Comparison of ENCODE assay signal across 8 mouse cellular contexts in genomic region chr17:8433121-8433977, GRCm38 (mm10). TPM values are rescaled to one million over a fixed set of nuclear protein-coding genes. Genes with fewer than 3 reads are reported as not detected.
DNase-seq lines count a peak whose midpoint lies in the region; ATAC-seq and TF ChIP-seq lines count a peak whose summit lies in the region.
"Had no signal": no experiment of that assay in that cellular context is flagged by ENCODE, and none has a peak within 500 bp of the region (broad histone marks: within the 10 kb centered on the region; RNA-seq: fewer than 3 reads in every experiment).

No protein-coding gene starts in this region.

- H3K4me3 ChIP-seq in left cerebral cortex, adult 2 months, result peak overlapping the region; percentile 1; the same call in 1 of the 2 replicates
- H3K4me3 ChIP-seq in forebrain, embryonic 11.5 days (ENCODE audit: low read depth, low read length), result peak overlapping the region; percentile 14; the same call in 1 of the 2 replicates
- H3K4me3 ChIP-seq in limb, embryonic 10.5 days, result peak overlapping the region; percentile 55
- H3K4me3 ChIP-seq in neural tube, embryonic 15.5 days (replicated peaks), result peak overlapping the region; percentile 27

- intact Hi-C loops in left cerebral cortex, adult 2 months (cut with DNase I), result no loop called here

- under 1% methylated on average over 52 of the region's 52 CpGs for WGBS in forebrain, embryonic 11.5 days
- WGBS in limb, embryonic 10.5 days, result under 1% methylated on average over 52 of the region's 52 CpGs
- WGBS in neural tube, embryonic 15.5 days, result under 1% methylated on average over 52 of the region's 52 CpGs

- no peak for TF ChIP-seq CTCF in left cerebral cortex, adult 2 months (IDR thresholded peaks at IDR 0.05)

- ATAC-seq in forebrain, embryonic 11.5 days (replicated peaks; ENCODE audit: low FRiP score), result no peak
- ATAC-seq in neural tube, embryonic 15.5 days (ENCODE audit: low FRiP score), result no peak
- no peak for ATAC-seq in megakaryocyte progenitor cell, adult 5-6 weeks (replicated peaks; ENCODE audit: poor library complexity)

- H3K27me3 ChIP-seq in forebrain, embryonic 11.5 days (ENCODE audit: control insufficient read depth, insufficient read depth, low read length), result peaks cover 99% of the 10 kb centered on the region
- peaks cover 100% of the 10 kb centered on the region for H3K27me3 ChIP-seq in limb, embryonic 10.5 days (ENCODE audit: low read depth, poor library complexity, severe bottlenecking)
- peaks cover 97% of the 10 kb centered on the region for H3K27me3 ChIP-seq in neural tube, embryonic 15.5 days (replicated peaks)

- H3K9ac ChIP-seq in forebrain, embryonic 11.5 days (ENCODE audit: low read length), result no peak overlapping the region
- no peak overlapping the region for H3K9ac ChIP-seq in neural tube, embryonic 15.5 days (replicated peaks)

- no peaks in the 10 kb centered on the region for H3K36me3 ChIP-seq in forebrain, embryonic 11.5 days (ENCODE audit: control insufficient read depth, insufficient read depth, low read length)
- H3K36me3 ChIP-seq in limb, embryonic 10.5 days, result no peaks in the 10 kb centered on the region
- no peaks in the 10 kb centered on the region for H3K36me3 ChIP-seq in neural tube, embryonic 15.5 days

- H3K27ac ChIP-seq in left cerebral cortex, adult 2 months, result no peak overlapping the region
- no peak overlapping the region for H3K27ac ChIP-seq in forebrain, embryonic 11.5 days (ENCODE audit: low read depth, low read length)
- H3K27ac ChIP-seq in limb, embryonic 10.5 days, result peak overlapping the region; percentile 71
- no peak overlapping the region for H3K27ac ChIP-seq in neural tube, embryonic 15.5 days (replicated peaks)

- DNase-seq in left cerebral cortex, adult 2 months (ENCODE audit: extremely low spot score in 1 of 2, low spot score in 2 of 2), result no peak
- DNase-seq in left cerebral cortex, adult 18-20 months (ENCODE audit: low spot score in 2 of 2), result no peak
- DNase-seq in forebrain, embryonic 11.5 days (ENCODE audit: low spot score), result peak; percentile 62
- peak; percentile 61 for DNase-seq in limb, embryonic 10.5 days (ENCODE audit: low spot score)
- DNase-seq in thymus, postnatal 10 days (ENCODE audit: low spot score in 2 of 2), result no peak
- DNase-seq: layer of hippocampus, adult 9-11 months had no signal

- H3K4me1 ChIP-seq in forebrain, embryonic 11.5 days (replicated peaks; ENCODE audit: control insufficient read depth, insufficient read depth, low read length), result peaks cover 7% of the 10 kb centered on the region; the same call in 1 of the 2 replicates
- peaks cover 46% of the 10 kb centered on the region for H3K4me1 ChIP-seq in limb, embryonic 10.5 days
- peaks cover 30% of the 10 kb centered on the region for H3K4me1 ChIP-seq in neural tube, embryonic 15.5 days

- H3K4me2 ChIP-seq in forebrain, embryonic 11.5 days (ENCODE audit: low read depth, low read length, severe bottlenecking), result peak overlapping the region; percentile 41
- peak overlapping the region; percentile 52 for H3K4me2 ChIP-seq in neural tube, embryonic 15.5 days

- no peaks in the 10 kb centered on the region for H3K9me3 ChIP-seq in forebrain, embryonic 11.5 days (ENCODE audit: control insufficient read depth, low read length)
- H3K9me3 ChIP-seq in limb, embryonic 10.5 days (replicated peaks), result no peaks in the 10 kb centered on the region
- no peaks in the 10 kb centered on the region for H3K9me3 ChIP-seq in neural tube, embryonic 15.5 days (replicated peaks)

RNA-seq across cellular contexts. Expression of gene T, which starts 0.9 kb away (rescaled TPM):
- total RNA-seq in left cerebral cortex, adult 2 months (2021), result not detected
- not detected for total RNA-seq in left cerebral cortex, adult 18-20 months (2021)
- polyA plus RNA-seq in forebrain, embryonic 11.5 days (2014; fragmentation: Nextera tagmentation; extraction: Ambion mirVana), result 0.36 and 0.67 TPM in 2 replicates
- 0.93 and 1.2 TPM in 2 replicates for polyA plus RNA-seq in limb, embryonic 10.5 days (2016; fragmentation: Nextera tagmentation; extraction: Ambion mirVana)
- polyA plus RNA-seq in neural tube, embryonic 15.5 days (2015; fragmentation: Nextera tagmentation; extraction: Ambion mirVana), result 0.31 and 0.35 TPM in 2 replicates
- total RNA-seq in megakaryocyte progenitor cell, adult 5-6 weeks (2015), result not detected in 2 replicates
- total RNA-seq in megakaryocyte progenitor cell, adult 5-6 weeks (2017), result not detected in 2 replicates

Comparison
In these comparisons a context has a peak if more than half of its experiments do, and no peak if none do; other contexts are left out.
1. DNase-seq: peak in forebrain, embryonic 11.5 days (single experiment) and limb, embryonic 10.5 days (single experiment); none in left cerebral cortex, adult 2 months (0 of 2), left cerebral cortex, adult 18-20 months (0 of 2) and thymus, postnatal 10 days (0 of 2).
2. H3K4me3 ChIP-seq: peak in every context shown above with its lines; median percentile 55 in limb, embryonic 10.5 days; 27 in neural tube, embryonic 15.5 days; 14 in forebrain, embryonic 11.5 days; 1 in left cerebral cortex, adult 2 months.